Mouse (Mus musculus) kidney, adult 18-20 months (tissue): ENCODE measurements around the gene Maff.
A peak's percentile ranks its signal among the peaks of the same experiment; 100 is the strongest.

Experiments
- DNase-seq: peaks from one replicate; pipeline ENCODE4 v3.0.0; 2021

Maff gene

DNA sequence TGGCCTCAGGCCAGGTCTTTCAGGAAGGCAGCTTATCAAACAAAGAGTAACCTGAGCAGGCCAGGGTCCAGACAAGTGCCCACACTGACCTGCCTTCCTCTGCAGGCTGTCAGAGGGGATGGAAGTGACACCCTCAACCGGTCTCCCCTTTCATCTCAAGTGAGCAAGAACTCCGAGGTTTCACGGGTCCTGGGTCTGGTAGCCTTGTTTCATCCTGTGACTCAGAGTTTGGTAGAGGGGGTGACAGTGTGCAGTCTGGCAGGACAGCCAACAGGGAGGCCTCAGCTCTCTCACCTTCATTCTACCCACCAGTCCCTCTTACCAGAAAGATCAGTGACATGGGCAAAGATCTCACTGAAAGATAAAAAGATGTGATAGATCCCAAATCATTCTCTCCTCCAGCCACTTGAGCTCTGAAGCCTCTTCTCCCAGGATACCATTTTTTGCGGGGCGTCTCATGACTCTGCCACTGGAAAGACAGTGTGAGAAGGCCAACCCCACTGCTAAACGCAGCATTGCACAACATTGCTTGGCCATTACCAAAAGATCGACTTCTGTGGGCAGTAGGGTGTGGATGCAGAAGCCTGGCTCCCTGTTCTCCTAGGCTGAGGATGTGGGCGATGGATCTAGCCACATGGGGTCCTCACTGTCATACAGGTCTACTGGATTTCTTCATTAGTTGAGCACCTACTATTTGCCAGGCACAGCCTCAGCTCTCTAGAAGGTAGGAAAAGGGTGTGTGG lies at the start of gene Maff:
Gene Maff (plus strand): TSS at position 571 of the 743 bp plus-strand sequence.
- peak; percentile 8 for DNase-seq

- DNase-seq, result no peak
These were observed 47.9 kb upstream of the Maff start for GRCm38 (mm10) chr15:79298553-79298952.

- no peak for DNase-seq
These were observed 46.8 kb upstream of the Maff start for GRCm38 (mm10) chr15:79299563-79300155.

DNA sequence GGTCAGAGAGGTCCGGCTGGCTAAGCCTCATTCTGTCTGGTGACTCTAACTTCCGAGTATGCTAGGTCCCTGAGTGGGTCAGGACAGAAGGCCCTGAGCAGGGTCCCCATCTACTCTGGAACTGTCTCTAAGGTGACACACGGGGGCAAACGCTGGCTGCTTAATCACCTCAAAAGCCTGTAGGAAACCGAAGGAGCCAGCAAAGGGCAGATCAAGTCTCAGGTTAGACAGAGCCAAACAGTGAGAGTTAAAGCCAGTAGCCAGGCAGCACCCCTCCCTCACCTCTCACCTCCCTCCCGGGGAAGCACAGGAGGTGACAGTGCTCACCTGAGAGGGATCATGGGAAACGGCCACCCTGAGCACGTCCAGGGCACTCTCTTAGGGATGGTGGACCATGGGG lies 42.7 kb upstream of the Maff start:
- DNase-seq, result no peak

DNA sequence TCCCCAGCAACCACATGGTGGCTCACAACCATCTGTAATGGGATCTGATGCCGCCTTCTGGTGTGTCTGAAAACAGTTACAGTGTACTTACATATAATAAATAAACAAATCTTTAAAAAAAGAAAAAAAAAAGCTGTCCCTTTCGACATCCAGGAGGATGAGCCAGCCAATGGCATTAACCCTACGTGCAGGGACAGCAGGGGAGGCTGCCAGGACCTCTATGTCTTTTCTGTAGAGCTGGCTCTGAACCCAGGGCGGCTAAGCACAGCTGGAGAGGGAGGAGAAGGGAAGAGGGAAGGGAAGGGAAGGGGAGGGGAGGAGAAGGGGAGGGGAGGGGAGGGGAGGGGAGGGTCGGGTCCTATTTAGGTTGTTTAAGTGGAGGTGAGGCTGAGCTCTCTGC lies 41.6 kb upstream of the Maff start:
- no peak for DNase-seq

GRCm38 (mm10) chr15:79306043-79306637 lies 40.3 kb upstream of the Maff start:
- DNase-seq, result no peak

DNA sequence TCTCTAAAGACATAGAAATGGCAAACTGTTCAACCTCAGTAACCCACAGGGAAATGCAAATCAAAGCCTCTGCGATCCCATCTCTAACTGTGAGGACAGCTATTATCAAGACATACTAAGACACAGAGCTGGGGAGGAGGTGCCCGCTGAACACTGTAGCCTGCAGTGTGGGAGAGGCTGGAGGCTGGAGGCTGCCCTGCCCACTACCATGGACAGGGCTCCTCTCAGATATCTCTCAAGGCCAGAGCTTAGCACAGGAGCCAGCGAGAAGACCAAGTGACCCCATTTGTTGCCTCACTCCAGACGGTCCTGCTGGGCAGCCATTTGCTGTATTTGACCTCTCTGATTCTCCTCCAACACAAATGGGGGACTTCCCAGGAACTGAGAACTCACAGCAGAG lies 38.6 kb upstream of the Maff start:
- DNase-seq, result no peak

DNA sequence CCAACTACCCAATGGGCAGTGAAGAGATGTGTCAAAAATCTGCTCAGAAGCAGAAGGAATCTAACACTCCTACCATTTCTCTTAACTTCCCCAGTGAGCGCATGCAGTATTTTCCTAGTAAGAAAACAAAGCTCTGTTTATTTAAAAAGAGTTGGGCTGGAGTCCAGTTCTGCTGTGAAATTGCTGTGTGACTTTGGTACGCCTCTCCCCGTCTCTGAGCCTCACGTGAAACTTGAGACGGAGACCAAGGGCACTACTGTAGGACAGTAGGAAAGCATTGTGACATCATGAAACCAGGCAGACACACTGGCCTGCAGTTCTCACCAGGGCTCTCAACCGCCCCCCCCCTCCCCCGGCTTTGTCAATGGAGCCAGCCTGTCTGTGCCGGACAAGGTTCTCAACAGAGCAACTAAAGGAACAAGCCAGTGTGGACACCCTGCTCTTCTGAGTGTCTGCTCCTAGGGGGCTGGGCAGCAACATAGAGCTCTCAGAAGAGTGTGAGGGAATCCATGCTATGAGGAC lies 32.5 kb upstream of the Maff start:
- no peak for DNase-seq

GRCm38 (mm10) chr15:79321733-79322190 lies 24.7 kb upstream of the Maff start:
- no peak for DNase-seq

DNA sequence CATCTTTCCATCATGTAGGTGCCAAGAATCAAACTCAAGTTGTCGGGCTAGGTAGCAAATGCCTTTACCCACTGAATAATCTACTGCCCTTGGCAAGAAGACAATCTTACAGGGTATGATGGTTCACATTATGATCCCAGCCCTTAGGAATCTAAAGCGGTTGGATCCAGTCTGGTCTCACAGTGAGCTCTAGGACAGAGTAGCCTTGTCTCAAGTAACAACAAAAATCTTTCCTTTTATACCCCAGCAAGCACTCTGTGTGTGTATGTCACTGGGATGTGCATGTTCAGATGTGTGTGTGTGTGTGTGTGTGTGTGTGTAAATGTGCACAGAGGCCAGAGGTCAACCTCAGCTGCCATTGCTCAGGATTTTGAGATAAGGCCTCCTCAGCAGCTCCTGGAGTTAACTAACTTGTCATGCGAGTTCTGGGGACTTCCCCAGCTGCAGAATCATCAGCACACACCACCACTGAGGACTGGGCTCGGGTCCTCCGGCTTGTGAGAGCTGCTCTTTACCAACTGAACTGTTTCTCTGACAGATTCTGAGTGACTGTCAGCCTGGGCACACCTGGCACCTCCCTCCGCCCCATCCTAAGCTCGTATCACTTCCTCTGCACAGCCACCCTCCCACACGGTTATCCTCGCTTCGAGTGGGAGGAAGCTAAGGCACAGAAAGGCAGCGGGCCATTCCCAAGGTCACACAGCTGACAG lies 24.0 kb upstream of the Maff start:
- DNase-seq, result no peak

GRCm38 (mm10) chr15:79322991-79323790 lies 23.2 kb upstream of the Maff start:
- DNase-seq, result peak; percentile 79

- DNase-seq, result no peak
These were observed 22.6 kb upstream of the Maff start for GRCm38 (mm10) chr15:79323791-79324155.

DNA sequence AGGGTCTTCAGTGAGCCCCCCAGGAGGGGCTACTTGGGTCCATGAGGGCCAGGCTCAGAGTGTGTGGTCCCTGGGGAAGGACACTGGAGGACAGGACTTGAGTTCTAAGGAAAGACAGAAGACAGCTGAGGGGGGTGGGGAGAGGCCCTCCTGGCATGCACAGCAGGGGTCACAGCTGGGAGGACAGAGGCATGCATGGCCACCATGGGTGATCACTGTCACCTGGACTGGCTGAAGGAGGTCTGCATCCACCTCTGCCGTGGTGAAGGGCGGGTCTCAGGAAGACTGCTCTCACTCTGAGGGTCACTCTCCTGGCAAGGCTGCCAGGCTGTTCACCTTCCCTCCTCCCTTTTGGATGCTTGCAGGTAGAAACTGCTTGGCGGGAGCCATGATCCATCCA lies 22.0 kb upstream of the Maff start:
- no peak for DNase-seq

GRCm38 (mm10) chr15:79325742-79326141 lies 20.7 kb upstream of the Maff start:
- no peak for DNase-seq

DNA sequence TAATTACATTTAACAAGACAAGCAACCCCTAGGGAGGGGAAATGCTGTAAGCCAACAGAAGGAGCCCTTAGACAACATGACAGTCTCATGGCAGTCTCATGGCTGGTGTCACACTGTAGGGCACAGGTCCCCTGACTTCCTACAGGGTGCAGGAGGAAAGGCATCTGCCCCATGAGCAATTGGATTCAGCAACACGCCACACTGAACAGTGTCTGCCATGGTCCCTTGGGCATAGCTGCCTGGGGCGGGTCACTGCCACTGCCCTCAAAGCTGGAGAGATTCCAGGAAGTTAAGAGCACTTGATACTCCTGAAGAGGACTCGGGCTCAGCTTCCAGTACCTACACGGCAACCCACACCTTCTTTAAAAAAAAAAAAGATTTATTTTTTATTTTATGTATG lies 20.2 kb upstream of the Maff start:
- peak; percentile 34 for DNase-seq

- DNase-seq, result peak; percentile 72
These were observed 19.2 kb upstream of the Maff start for GRCm38 (mm10) chr15:79326971-79327961.

GRCm38 (mm10) chr15:79328058-79328938 lies 18.1 kb upstream of the Maff start, which contains the start of gene Pla2g6:
TSS of gene Pla2g6 (minus strand) at chr15:79328390.
- peak; percentile 98 for DNase-seq

DNA sequence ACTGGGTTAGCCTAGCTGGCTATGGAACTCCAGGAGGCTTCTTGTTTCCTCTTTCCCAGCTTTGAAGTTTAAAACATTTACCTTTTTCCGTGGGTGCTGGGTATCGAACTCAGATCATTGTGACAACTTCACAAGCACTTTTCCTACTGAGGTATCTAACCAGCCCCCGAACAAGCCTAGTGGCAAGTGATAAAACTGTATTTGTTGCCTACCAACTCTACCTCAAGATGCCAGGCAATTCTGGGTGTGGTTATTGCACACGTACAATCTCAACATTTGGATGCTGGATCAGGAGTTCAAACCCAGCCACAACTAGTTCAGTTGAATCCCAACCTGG lies 17.5 kb upstream of the Maff start:
- DNase-seq, result no peak

DNA sequence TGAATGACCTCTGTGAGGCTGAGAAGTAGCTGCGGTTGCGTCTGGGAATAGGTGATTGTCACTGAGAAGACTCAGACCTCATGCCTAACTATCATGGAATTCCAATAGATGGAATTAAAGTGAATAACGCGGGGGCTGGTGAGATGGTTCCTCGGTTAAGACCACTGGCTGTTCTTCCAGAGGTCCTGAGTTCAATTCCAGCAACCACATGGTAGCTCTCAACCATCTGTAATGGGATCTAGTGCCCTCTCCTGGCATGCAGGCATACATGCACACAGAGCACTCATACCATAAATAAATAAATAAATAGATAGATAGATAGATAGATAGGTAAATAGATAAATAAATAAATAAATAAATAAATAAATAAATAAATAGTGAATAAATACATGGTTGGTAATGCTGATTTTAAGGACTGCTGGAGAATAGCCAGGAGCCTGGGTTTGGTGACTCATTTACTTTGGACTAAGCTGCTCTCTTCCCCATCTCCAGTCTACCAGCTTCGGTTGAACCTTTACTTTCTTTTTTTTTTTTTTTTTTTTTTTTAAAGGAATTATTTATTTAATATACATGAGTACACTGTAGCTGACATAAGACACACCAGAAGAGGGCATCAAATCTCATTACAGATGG lies 17.0 kb upstream of the Maff start:
- DNase-seq, result no peak

GRCm38 (mm10) chr15:79329979-79330363 lies 16.4 kb upstream of the Maff start:
- no peak for DNase-seq
